Mouse (Mus musculus) small intestine, adult 2 months (tissue): ENCODE data around the gene Vegfb. TPM values are rescaled to one million over a fixed set of nuclear protein-coding genes. Genes with fewer than 3 reads are reported as not detected.
A peak's percentile ranks its signal among the peaks of the same experiment; 100 is the strongest.

Source experiments
- H3K27ac ChIP-seq: fragments of 200-500 bp; 2 replicates; pipeline ENCODE4 v1.5.1; 2012; ENCODE audit warnings: low read depth, low read length, control low read depth, inconsistent platforms; ENCODE audit not compliant: insufficient read depth
- H3K27me3 ChIP-seq: fragments of 200-500 bp; 2 replicates; pipeline ENCODE4 v1.6.1; 2012; ENCODE audit warnings: mild to moderate bottlenecking, moderate library complexity, low read length, inconsistent platforms; ENCODE audit not compliant: control insufficient read depth, insufficient read depth
- H3K36me3 ChIP-seq: fragments of 200-500 bp; 2 replicates; pipeline ENCODE4 v1.6.1; 2012; ENCODE audit warnings: mild to moderate bottlenecking, low read length, control low read depth, inconsistent platforms; ENCODE audit not compliant: control insufficient read depth, insufficient read depth
- H3K4me1 ChIP-seq: fragments of 200-500 bp; 2 replicates; pipeline ENCODE4 v1.6.1; 2012; ENCODE audit warnings: low read length, inconsistent platforms, mixed read lengths; ENCODE audit not compliant: control insufficient read depth, insufficient read depth, insufficient read length
- H3K4me3 ChIP-seq: fragments of 200-500 bp; 2 replicates; pipeline ENCODE4 v1.5.1; 2012; ENCODE audit warnings: low read depth, mild to moderate bottlenecking, control low read depth, inconsistent platforms, low read length, moderate library complexity
- CTCF ChIP-seq: fragments of 200-500 bp; IDR thresholded peaks from 2 replicates; pipeline ENCODE4 v1.5.1; 2012; ENCODE audit warnings: low read depth, mild to moderate bottlenecking, control low read depth, inconsistent platforms, low read length, moderate library complexity, mixed read lengths; ENCODE audit not compliant: insufficient replicate concordance, insufficient read length; ENCODE audit errors: extremely low read depth
- POLR2A ChIP-seq: fragments of 200-500 bp; IDR thresholded peaks from 2 replicates; pipeline ENCODE4 v1.6.1; 2012; ENCODE audit warnings: low read depth, mild to moderate bottlenecking, control low read depth, inconsistent platforms, low read length, moderate library complexity
- WGBS: fragments of 180-500 bp; shearing (Covaris S2); methylation state at CpG from one replicate; pipeline ENCODE4 v1.1.7; 2018; 5-methylcytosine and 5-hydroxymethylcytosine counted together
- polyA plus RNA-seq: library from polyadenylated mRNA; depleted of rRNA; stranded (reverse); fragments of >200 nt; gene quantifications from 2 replicates; pipeline ENCODE4 v1.2.3, GENCODE M21; 2012; rRNA removed

The Vegfb gene
- polyA plus RNA-seq, 1 experiment: 20.4 TPM

DNA sequence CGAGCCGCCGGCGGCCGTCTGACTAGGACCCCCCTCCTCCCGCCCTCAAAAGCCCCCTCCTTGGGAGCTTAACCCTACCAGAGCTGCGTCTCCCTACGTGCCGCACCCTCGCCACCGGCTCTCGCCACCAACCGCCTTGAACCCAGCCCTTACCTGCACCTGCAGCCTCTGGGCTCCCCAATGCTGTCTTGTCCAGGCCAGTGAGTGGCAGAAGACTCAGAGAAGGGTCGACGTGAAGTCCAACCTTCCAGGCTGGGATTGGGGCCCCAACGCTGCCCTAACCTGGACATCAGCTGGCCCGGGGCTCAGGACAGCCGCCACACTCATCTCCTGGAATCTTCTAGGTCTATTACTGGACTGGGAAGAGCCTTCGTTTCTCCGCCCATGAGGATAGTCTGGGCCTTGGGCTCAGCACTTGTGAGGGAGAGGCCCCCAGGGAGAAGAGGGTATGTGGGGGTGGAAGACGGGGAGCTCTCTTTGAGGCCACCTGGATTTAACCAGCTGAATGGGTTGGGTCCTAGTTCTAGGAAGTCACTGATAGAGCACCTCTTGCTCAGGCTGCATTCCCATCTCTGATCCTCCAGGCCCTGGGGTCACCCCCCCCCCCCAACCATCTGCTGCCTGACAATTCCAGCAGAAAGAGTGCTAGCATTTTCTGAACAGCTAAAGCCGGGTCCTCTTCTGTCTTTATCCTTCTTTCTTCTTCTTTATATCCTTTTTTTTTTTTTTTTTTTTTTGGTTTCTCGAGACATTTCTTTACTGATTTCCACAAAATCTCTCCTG is 53.1 kb downstream of the Vegfb start, which contains the start of gene Kcnk4:
TSS of gene Kcnk4 (minus strand) at position 321 of the 783 bp plus-strand sequence.
- no peaks in the 10 kb centered on the region; the same call in none of the 2 replicates for H3K4me1 ChIP-seq
- H3K27me3 ChIP-seq: peaks cover 26% of the 10 kb centered on the region
- H3K4me3 ChIP-seq: peak within 1 kb of the TSS; percentile 63
- H3K27ac ChIP-seq: no peak within 1 kb of the TSS
- TF ChIP-seq CTCF (no peak), POLR2A (no peak)
- WGBS: 18% methylated on average over 23 of the region's 23 CpGs
- no peaks in the 10 kb centered on the region for H3K36me3 ChIP-seq

DNA sequence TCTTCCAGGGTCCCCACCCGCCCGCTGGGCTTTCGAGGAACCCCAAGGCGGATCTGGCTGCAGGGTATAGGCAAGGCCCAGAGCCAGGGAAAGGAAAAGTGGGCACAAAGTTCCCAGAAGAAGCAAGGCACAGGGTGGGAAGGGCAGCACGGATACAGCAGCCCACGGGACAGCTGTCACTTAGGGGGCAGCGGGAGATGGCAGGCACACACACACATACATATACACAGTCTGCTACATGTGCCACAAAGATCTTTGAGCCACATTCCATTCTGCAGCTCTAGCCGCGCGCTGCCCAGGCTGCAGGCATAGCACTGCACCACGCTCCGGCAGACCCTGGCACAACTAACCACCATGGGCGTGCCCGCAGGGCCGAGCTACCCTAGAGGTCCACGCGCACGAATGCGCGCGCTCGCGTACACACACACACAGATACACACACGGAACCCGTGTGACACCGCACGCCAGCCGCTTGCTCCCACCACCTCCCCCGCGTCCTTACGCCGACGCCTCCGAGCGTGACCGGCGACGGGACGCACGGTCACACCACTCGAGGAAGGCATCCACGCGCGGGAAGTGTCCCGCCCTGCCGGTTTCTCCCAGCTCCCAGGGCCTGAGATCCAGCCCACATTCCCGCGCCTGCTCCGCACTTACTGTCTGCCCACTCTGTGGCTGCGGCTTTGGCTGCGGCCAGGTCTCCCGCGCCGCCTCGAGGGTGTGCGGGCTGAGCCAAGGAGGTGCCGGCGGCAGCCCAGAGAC is 53.8 kb downstream of the Vegfb start:
- H3K4me3 ChIP-seq: peak overlapping the region; percentile 63
- H3K27me3 ChIP-seq: peaks cover 26% of the 10 kb centered on the region
- no peaks in the 10 kb centered on the region for H3K36me3 ChIP-seq
- TF ChIP-seq POLR2A: no peak
- TF ChIP-seq CTCF: no peak
- 6% methylated on average over 58 of the region's 58 CpGs for WGBS
- no peak overlapping the region for H3K27ac ChIP-seq
- no peaks in the 10 kb centered on the region; the same call in none of the 2 replicates for H3K4me1 ChIP-seq

DNA sequence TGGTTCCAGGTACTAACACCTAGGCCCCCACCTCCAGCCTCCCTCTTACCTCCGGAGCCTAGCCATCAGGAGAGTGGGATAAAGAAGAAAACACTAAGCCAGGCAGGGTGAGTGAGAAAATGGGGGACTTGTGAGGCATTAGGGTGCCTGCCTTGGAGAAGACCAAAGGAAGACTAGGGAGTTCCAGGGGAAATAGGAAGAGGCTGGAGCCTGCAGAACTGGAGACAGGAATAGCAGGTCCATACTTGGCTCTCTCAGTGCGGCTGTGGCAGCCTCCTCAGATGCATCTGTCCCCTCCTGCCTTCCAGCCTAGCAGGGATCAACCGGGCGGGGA is 54.4 kb downstream of the Vegfb start:
- Histone ChIP-seq H3K4me1 (no peaks in the 10 kb centered on the region; the same call in none of the 2 replicates), H3K27ac (no peak overlapping the region), H3K27me3 (peaks cover 27% of the 10 kb centered on the region), H3K4me3 (no peak overlapping the region), H3K36me3 (no peaks in the 10 kb centered on the region)
- TF ChIP-seq POLR2A (no peak), CTCF (no peak)
- 67% methylated on average over 4 of the region's 4 CpGs for WGBS

Other genes starting within 250 kb of the Vegfb start
- gene Rps6ka4, start 147.0 kb downstream of the Vegfb start, polyA plus RNA-seq: 32.5 and 55.4 TPM in 2 replicates
- gene Ccdc88b, start 129.4 kb downstream of the Vegfb start, polyA plus RNA-seq: 17.9 and 34.6 TPM in 2 replicates
- 29.0 and 52.3 TPM in 2 replicates for gene Trmt112, start 78.0 kb downstream of the Vegfb start, polyA plus RNA-seq
- gene Prdx5, start 77.5 kb downstream of the Vegfb start, polyA plus RNA-seq: 94.6 and 180 TPM in 2 replicates
- gene Esrra, start 65.8 kb downstream of the Vegfb start, polyA plus RNA-seq: 168 and 346 TPM in 2 replicates
- gene Catsperz, start 62.3 kb downstream of the Vegfb start, polyA plus RNA-seq: not detected in 2 replicates
- gene Kcnk4, start 53.1 kb downstream of the Vegfb start, polyA plus RNA-seq: not detected in 2 replicates
- 83.3 and 127 TPM in 2 replicates for gene Bad, start 45.8 kb downstream of the Vegfb start, polyA plus RNA-seq
- 77.5 and 97.8 TPM in 2 replicates for gene Gpr137, start 45.2 kb downstream of the Vegfb start, polyA plus RNA-seq
- gene Ppp1r14b, start 12.7 kb downstream of the Vegfb start, polyA plus RNA-seq: 44.2 and 100 TPM in 2 replicates
- gene Plcb3, start 11.2 kb downstream of the Vegfb start, polyA plus RNA-seq: 200 and 595 TPM in 2 replicates
- 23.0 and 47.9 TPM in 2 replicates for gene Fkbp2, start 7.2 kb downstream of the Vegfb start, polyA plus RNA-seq
- 34.1 and 53.4 TPM in 2 replicates for gene Dnajc4, start 4.9 kb upstream of the Vegfb start, polyA plus RNA-seq
- gene Nudt22, start 8.5 kb upstream of the Vegfb start, polyA plus RNA-seq: 41.2 and 53.8 TPM in 2 replicates
- 5.2 and 7.7 TPM in 2 replicates for gene Trpt1, start 8.5 kb upstream of the Vegfb start, polyA plus RNA-seq
- 10.2 and 18.6 TPM in 2 replicates for gene Fermt3, start 31.8 kb upstream of the Vegfb start, polyA plus RNA-seq
- 15.2 and 21.4 TPM in 2 replicates for gene Stip1, start 52.3 kb upstream of the Vegfb start, polyA plus RNA-seq
- gene Macrod1, start 69.2 kb upstream of the Vegfb start, polyA plus RNA-seq: 30.1 and 37.2 TPM in 2 replicates
- 0.06 and 0.22 TPM in 2 replicates for gene Flrt1, start 118.1 kb upstream of the Vegfb start, polyA plus RNA-seq
- 61.9 and 113 TPM in 2 replicates for gene Otub1, start 218.7 kb upstream of the Vegfb start, polyA plus RNA-seq
- 3,019 and 4,573 TPM in 2 replicates for gene Cox8a, start 230.0 kb upstream of the Vegfb start, polyA plus RNA-seq